Mouse (Mus musculus) gastrocnemius, adult 2 months (tissue): Measurements from ENCODE around the gene 1700017N19Rik. TPM values are rescaled to one million over a fixed set of nuclear protein-coding genes. Genes with fewer than 3 reads are reported as not detected.

Source experiments
- DNase-seq: peaks from one replicate; pipeline ENCODE4 v3.0.0; 2022
- H3K27ac ChIP-seq: fragments of 200-600 bp; 2 replicates; pipeline ENCODE4 v1.8.1; 2022; ENCODE audit warnings: mild to moderate bottlenecking
- H3K4me3 ChIP-seq: fragments of 200-600 bp; 2 replicates; pipeline ENCODE4 v1.8.1; 2022; ENCODE audit warnings: mild to moderate bottlenecking, moderate library complexity
- CTCF ChIP-seq: fragments of 200-600 bp; IDR thresholded peaks from 2 replicates; pipeline ENCODE4 v1.8.1; 2022; ENCODE audit warnings: antibody characterized with exemption, mild to moderate bottlenecking, moderate library complexity
- intact Hi-C: fragments of 180-260 bp; cut with DNase I; formaldehyde crosslinking; loops from one replicate; pipeline ENCODE4 v1.15.1; 2025
- total RNA-seq, 2 experiments: library from RNA; stranded (reverse); gene quantifications; 2 replicates each; pipeline ENCODE4 v1.2.3; 2021

The 1700017N19Rik gene
- total RNA-seq, 2 experiments from 2014 or later, result not detected

DNA sequence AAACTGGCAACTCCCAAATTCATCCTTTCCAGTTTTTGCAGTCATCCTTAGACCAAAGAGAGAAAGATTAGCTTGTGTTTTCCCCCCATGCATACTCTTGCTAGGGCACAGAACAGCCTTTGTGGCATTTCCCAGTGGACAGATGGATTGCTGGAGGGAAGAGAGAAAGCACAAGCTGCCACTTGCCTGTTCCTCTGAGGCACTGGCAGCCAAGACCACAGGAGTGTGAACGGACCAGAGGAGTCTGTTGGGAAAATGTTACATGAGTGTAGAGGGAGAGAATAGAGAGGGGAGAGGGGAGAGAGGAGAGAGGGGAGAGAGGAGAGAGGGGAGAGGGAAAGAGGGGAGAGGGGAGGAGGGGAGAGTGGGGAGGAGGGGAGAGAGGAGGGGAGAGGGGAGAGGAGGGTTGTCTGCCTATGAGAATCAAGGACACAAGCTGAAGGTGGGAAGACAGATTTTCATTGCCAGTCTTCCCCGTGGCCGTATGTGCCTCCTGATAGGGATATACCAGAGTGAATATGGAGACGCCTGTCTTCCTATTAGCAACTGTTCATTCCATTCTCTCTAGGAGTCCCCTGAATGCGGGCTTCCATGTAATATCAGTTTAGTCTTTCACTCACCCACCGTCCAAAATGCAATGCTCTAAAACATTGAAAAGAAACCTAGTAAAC lies 27.1 kb downstream of the 1700017N19Rik start:
- no peak for DNase-seq
- intact Hi-C loops, result no loop called here
- no peak overlapping the region for H3K4me3 ChIP-seq
- TF ChIP-seq CTCF, result no peak
- no peak overlapping the region for H3K27ac ChIP-seq

DNA sequence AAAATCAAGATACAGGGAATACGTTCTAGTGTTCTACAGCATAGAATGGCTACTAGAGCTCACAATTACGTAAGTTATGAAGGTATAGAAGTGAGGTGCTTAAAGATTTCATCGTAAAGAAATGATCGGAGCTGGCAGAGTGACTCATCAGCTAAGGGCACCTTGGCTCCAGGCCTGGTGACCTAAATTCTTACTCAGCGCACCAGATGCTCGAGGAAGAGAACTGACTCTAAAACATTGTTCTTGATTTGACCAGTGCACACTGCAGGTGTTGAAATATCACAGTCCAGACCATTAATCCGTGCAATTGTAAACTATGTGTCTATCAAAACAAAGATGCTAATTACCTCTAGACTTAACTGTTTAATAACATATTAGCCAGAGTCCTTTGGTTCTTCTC lies 29.2 kb downstream of the 1700017N19Rik start:
- intact Hi-C loops, result no loop called here
- DNase-seq, result no peak
- Histone ChIP-seq H3K27ac (no peak overlapping the region), H3K4me3 (no peak overlapping the region)
- TF ChIP-seq CTCF, result no peak

- TF ChIP-seq CTCF, result no peak
- intact Hi-C loops, result no loop called here
Observed at GRCm38 (mm10) chr10:100620040-100620439, 29.8 kb downstream of the 1700017N19Rik start.

GRCm38 (mm10) chr10:100622494-100622893 lies 32.2 kb downstream of the 1700017N19Rik start:
- no peak for TF ChIP-seq CTCF
- intact Hi-C loops, result no loop called here

More at GRCm38 (mm10) chr10:100620040-100620439, 29.8 kb downstream of the 1700017N19Rik start:
- Histone ChIP-seq H3K4me3 (no peak overlapping the region), H3K27ac (no peak overlapping the region)
- DNase-seq, result no peak

DNA sequence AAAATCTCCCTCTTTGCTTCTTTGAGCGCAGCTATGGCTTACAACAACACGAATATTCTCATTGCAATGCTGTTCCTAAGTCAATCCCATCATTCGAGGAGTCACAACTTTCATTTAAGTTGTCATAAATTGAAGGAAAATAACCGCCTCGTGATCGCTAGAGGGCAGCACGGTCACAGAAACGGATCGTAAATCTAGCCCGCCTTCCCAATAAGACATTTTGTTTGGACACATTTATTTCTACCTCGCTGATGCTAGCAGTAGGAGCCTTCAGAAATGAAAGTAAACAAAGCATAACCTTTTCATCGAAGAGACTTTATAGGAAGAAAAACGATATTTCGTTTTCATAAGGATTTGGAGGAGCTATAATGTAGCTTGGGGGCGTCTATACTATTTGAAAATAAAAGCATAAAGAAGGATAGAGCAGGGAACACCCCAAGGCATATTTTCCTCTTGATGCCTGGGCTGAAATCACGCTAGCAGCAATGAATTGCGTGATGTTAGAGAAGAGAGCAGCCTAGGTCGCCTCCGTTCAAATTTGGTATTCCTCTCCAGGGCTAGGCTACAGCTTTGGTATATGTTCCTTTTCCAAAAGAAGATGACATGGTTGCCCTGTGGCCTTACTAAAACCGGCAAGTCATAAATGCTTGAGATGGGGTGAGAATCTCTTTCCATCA lies 39.6 kb downstream of the 1700017N19Rik start:
- DNase-seq, result peak; percentile 36
- intact Hi-C loops, result no loop called here
- H3K4me3 ChIP-seq, result peak overlapping the region; percentile 54
- TF ChIP-seq CTCF, result peak; percentile 63
- no peak overlapping the region for H3K27ac ChIP-seq

More at GRCm38 (mm10) chr10:100622494-100622893, 32.2 kb downstream of the 1700017N19Rik start:
- H3K27ac ChIP-seq, result no peak overlapping the region
- DNase-seq, result no peak
- no peak overlapping the region for H3K4me3 ChIP-seq

- intact Hi-C loops, result no loop called here
- TF ChIP-seq CTCF, result no peak
- DNase-seq, result no peak
- Histone ChIP-seq H3K27ac (no peak overlapping the region), H3K4me3 (no peak overlapping the region)
Observed at GRCm38 (mm10) chr10:100642887-100643286, 52.6 kb downstream of the 1700017N19Rik start.

- no peak for TF ChIP-seq CTCF
- H3K4me3 ChIP-seq, result no peak overlapping the region
- intact Hi-C loops, result no loop called here
- DNase-seq, result no peak
- H3K27ac ChIP-seq, result no peak overlapping the region
Observed at GRCm38 (mm10) chr10:100645331-100645935, 55.1 kb downstream of the 1700017N19Rik start.

DNA sequence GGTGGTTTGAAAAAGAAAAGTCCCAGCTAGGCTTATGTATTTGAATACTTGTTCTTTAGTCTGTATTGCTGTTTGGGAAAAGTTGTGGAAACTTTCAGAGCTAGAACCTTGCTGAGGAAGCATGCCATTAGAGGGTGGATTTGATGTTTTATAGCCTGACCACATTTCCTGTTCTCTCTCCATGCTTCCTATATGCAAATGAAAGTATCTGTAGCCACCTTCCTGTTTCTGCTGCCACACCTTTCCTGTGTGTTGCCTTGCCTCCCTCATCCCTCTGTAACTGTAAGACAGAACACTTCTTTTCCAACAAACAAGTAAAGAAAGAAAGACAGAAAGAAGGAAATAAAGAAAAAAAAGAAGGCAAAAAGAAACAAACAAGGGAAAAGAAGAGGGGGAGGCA lies 63.9 kb downstream of the 1700017N19Rik start:
- Histone ChIP-seq H3K4me3 (no peak overlapping the region), H3K27ac (no peak overlapping the region)
- no peak for DNase-seq
- TF ChIP-seq CTCF, result no peak
- intact Hi-C loops, result no loop called here

- DNase-seq, result no peak
- Histone ChIP-seq H3K4me3 (no peak overlapping the region), H3K27ac (no peak overlapping the region)
- intact Hi-C loops, result no loop called here
- TF ChIP-seq CTCF, result no peak
Observed at GRCm38 (mm10) chr10:100661970-100662590, 71.8 kb downstream of the 1700017N19Rik start.

Other genes starting within 250 kb of the 1700017N19Rik start
- gene Gm4302, start 249.6 kb upstream of the 1700017N19Rik start, total RNA-seq, result not detected
- gene Gm4303, start 244.5 kb upstream of the 1700017N19Rik start, total RNA-seq, result not detected
- not detected for gene Gm4305, start 239.4 kb upstream of the 1700017N19Rik start, total RNA-seq
- gene Gm4307, start 229.1 kb upstream of the 1700017N19Rik start, total RNA-seq, result not detected
- not detected for gene Gm4312, start 207.9 kb upstream of the 1700017N19Rik start, total RNA-seq
- gene Tmtc3, start 103.1 kb upstream of the 1700017N19Rik start, total RNA-seq, result 10 to 100 TPM in 1 of 2 experiments, 1 to 10 TPM in 1; 10.0 to 11.7 TPM
- 1 to 10 TPM; 3.4 to 3.7 TPM for gene Cep290, start 102.9 kb upstream of the 1700017N19Rik start, total RNA-seq
- 10 to 100 TPM in 1 of 2 experiments, 1 to 10 TPM in 1; 9.5 to 10.9 TPM for gene 4930430F08Rik, start 61 bp upstream of the 1700017N19Rik start, total RNA-seq